Mouse (Mus musculus): ENCODE measurements at regions not wholly inside any gene's neighbourhood (a gene's known extent, or its start where the extent isn't known, plus 50 kb on each side); places are given as distances from the start of the nearest gene placed in this dataset.

DNA sequence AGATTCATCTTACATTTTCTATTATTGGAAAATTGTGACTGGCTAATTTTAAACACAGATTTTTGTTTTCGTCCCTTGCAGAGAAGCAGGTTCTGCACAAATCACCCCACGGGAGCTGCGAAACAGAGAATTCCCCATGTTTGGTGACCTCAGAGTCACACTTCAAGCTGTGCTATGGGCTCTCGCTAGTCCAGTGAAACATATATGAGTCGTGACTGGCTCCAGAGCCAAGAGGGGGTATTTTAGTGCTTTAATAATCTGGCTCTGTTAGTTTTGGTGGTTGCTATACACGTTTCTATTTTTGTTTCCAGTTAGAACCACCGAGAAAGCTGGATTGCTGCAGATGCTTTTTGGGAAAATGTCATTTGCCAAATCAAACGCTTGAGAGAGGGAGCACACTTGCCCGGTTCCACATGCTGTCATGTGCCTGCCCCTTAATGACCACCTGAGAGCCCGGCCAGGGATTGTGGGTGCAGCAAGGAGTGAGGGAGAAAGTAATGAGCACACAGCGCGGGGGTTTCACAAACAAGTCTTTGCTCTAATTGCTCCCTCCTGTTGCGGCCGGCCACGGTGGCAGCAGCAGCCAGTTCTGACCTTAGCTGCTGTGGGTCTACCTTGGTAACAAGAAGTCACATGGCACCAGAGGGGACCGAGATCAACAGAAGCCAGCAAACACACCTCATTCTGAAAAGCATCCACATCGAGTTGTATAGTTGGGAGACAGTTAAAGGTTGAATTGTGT is 394.4 kb upstream of the Tmpo start:
- H3K4me1 ChIP-seq (ENCODE audit: control insufficient read depth in 2 of 2, insufficient read depth in 2 of 2, low read length in 2 of 2) = peaks cover 0 to 7% of the 10 kb centered on the region in 2 experiments; a peak in 1 of 4 replicates
- H3K4me2 ChIP-seq (ENCODE audit: low read length) = no peak overlapping the region
- ATAC-seq (ENCODE audit: insufficient number of reproducible peaks, insufficient read depth, low FRiP score, low read depth) = no peak
- H3K4me3 ChIP-seq (ENCODE audit: control insufficient read depth in 1 of 2, insufficient read depth in 1 of 2, low read depth in 1 of 2, low read length in 2 of 2) = no peak overlapping the region
- no peak overlapping the region for H3K9ac ChIP-seq (ENCODE audit: low read length)
- no peaks in the 10 kb centered on the region for H3K36me3 ChIP-seq (ENCODE audit: control insufficient read depth, insufficient read depth, low read length)
- no peak overlapping the region for H3K27ac ChIP-seq (replicated peaks in 1 of 2; ENCODE audit: control insufficient read depth in 1 of 2, insufficient read depth in 1 of 2, low read depth in 2 of 2, low read length in 2 of 2)
- WGBS = 70% methylated on average over 17 of the region's 17 CpGs
- H3K9me3 ChIP-seq (ENCODE audit: control insufficient read depth, low read length) = no peaks in the 10 kb centered on the region
- no peaks in the 10 kb centered on the region for H3K27me3 ChIP-seq (ENCODE audit: control insufficient read depth, insufficient read depth, low read length)

DNA sequence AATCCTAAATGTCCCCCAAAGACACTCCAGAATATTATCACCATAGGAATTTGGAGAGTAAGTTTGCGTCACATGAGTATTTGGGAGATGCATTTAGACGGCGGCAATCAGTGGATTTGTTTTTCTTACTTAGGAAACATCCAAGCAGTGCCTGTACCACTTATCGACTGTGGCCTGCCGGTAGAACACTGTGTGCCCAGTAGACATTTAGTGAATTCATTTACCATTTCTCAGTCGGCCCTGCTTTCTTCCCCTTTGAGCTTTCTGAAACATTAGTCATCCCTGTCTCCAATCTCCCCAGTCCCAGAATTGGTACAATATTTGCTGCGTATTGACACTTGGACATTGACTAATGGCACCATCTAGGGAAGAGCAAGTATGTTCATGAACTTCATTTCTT is 391.7 kb upstream of the Tmpo start:
- no peak overlapping the region for H3K9ac ChIP-seq (ENCODE audit: low read length)
- no peaks in the 10 kb centered on the region for H3K36me3 ChIP-seq (ENCODE audit: control insufficient read depth, insufficient read depth, low read length)
- no peak overlapping the region for H3K4me2 ChIP-seq (ENCODE audit: low read length)
- no peaks in the 10 kb centered on the region for H3K27me3 ChIP-seq (ENCODE audit: control insufficient read depth, insufficient read depth, low read length)
- no peak overlapping the region for H3K27ac ChIP-seq (replicated peaks in 1 of 2; ENCODE audit: control insufficient read depth in 1 of 2, insufficient read depth in 1 of 2, low read depth in 2 of 2, low read length in 2 of 2)
- H3K4me3 ChIP-seq (ENCODE audit: control insufficient read depth in 1 of 2, insufficient read depth in 1 of 2, low read depth in 1 of 2, low read length in 2 of 2) = no peak overlapping the region
- H3K9me3 ChIP-seq (ENCODE audit: control insufficient read depth, low read length) = no peaks in the 10 kb centered on the region
- H3K4me1 ChIP-seq (ENCODE audit: control insufficient read depth in 2 of 2, insufficient read depth in 2 of 2, low read length in 2 of 2) = peaks cover 0 to 2% of the 10 kb centered on the region in 2 experiments; a peak in 1 of 4 replicates
- no peak for ATAC-seq (ENCODE audit: insufficient number of reproducible peaks, insufficient read depth, low FRiP score, low read depth)
- WGBS = 81% methylated on average over 7 of the region's 7 CpGs

DNA sequence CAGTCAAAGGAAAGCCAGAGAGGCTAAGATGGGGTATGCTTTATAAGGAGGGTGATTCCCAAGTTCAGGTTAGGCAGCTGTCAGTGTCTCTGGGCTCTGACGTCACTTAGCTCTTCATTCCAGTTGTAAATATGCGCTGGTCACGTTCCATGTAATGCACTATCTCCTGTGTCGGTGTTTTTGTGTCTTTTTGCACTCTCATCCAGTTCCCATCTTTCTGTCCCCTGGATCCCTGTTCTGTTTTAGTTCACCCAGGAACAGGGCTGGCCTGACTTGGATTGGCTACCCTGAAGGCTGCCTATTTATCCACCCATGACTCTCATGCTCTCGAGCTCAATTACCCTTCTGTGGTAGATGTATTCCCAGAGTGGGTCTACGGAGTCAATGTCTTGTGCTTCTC is 387.9 kb upstream of the Tmpo start:
- H3K36me3 ChIP-seq (ENCODE audit: control insufficient read depth, insufficient read depth, low read length) = no peaks in the 10 kb centered on the region
- WGBS = 86% methylated on average over 6 of the region's 6 CpGs
- no peaks in the 10 kb centered on the region for H3K4me1 ChIP-seq (ENCODE audit: control insufficient read depth in 2 of 2, insufficient read depth in 2 of 2, low read length in 2 of 2)
- ATAC-seq (ENCODE audit: insufficient number of reproducible peaks, insufficient read depth, low FRiP score, low read depth) = no peak
- H3K9ac ChIP-seq (ENCODE audit: low read length) = no peak overlapping the region
- H3K9me3 ChIP-seq (ENCODE audit: control insufficient read depth, low read length) = no peaks in the 10 kb centered on the region
- no peak overlapping the region for H3K4me3 ChIP-seq (ENCODE audit: control insufficient read depth in 1 of 2, insufficient read depth in 1 of 2, low read depth in 1 of 2, low read length in 2 of 2)
- no peak overlapping the region for H3K4me2 ChIP-seq (ENCODE audit: low read length)
- no peak overlapping the region for H3K27ac ChIP-seq (replicated peaks in 1 of 2; ENCODE audit: control insufficient read depth in 1 of 2, insufficient read depth in 1 of 2, low read depth in 2 of 2, low read length in 2 of 2)
- no peaks in the 10 kb centered on the region for H3K27me3 ChIP-seq (ENCODE audit: control insufficient read depth, insufficient read depth, low read length)

DNA sequence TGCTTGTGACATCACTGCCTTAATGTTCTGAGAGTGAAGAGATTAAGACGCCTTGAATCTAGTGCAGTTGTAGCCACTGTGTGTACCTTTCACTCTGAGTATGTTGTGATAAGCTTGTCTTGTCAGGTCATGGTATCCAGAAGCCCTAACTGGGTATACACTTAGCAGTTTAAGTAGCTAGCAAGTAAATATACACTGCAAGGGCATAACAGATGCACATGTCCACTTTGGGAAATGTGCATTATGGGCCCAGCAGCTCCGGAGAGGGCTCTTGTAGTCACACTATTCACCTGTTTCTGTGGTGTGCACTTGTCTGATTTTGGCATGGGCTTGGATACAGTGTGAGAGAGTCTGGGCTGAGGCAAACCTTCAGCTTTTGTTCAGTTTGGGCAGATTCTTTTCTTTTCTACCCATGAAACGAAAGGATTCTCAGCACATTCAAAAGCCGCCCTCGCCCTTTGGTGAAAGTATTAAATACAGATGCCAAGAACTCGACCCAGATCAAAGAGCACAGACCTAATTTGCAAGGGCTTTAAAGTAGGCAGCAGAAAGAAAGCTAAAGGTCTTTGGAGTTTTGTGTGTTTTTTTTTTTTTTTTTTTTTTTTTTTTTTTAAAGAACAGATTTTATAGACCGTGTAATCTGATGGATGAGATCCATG is 385.1 kb upstream of the Tmpo start:
- Histone ChIP-seq H3K36me3 (ENCODE audit: control insufficient read depth, insufficient read depth, low read length) (no peaks in the 10 kb centered on the region), H3K4me1 (ENCODE audit: control insufficient read depth in 2 of 2, insufficient read depth in 2 of 2, low read length in 2 of 2) (no peaks in the 10 kb centered on the region), H3K4me2 (ENCODE audit: low read length) (no peak overlapping the region), H3K9ac (ENCODE audit: low read length) (no peak overlapping the region), H3K27me3 (ENCODE audit: control insufficient read depth, insufficient read depth, low read length) (no peaks in the 10 kb centered on the region), H3K9me3 (ENCODE audit: control insufficient read depth, low read length) (no peaks in the 10 kb centered on the region), H3K27ac (replicated peaks in 1 of 2; ENCODE audit: control insufficient read depth in 1 of 2, insufficient read depth in 1 of 2, low read depth in 2 of 2, low read length in 2 of 2) (no peak overlapping the region), H3K4me3 (ENCODE audit: control insufficient read depth in 1 of 2, insufficient read depth in 1 of 2, low read depth in 1 of 2, low read length in 2 of 2) (no peak overlapping the region)
- ATAC-seq (ENCODE audit: insufficient number of reproducible peaks, insufficient read depth, low FRiP score, low read depth) = no peak
- 77% methylated on average over 7 of the region's 7 CpGs for WGBS

DNA sequence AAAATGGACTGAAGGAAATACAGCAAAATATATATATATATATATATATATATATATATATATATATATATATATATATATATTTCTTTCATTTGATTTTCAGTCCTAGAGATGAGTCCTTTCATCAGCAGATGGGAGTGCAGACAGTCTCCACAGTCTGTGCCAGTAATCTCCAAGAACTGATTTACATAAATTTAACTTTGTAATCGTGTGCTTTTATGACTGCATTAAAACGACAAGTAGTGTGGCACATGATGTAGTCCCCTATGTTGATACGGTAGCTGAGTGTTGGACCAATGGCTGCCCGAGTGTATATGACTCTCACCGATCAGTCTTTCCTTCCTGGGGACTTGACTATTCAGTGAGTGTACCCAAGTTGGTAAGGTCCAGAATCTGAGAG is 378.2 kb upstream of the Tmpo start:
- no peak overlapping the region for H3K9ac ChIP-seq (ENCODE audit: low read length)
- no peaks in the 10 kb centered on the region for H3K9me3 ChIP-seq (ENCODE audit: control insufficient read depth, low read length)
- no peaks in the 10 kb centered on the region for H3K4me1 ChIP-seq (ENCODE audit: control insufficient read depth in 2 of 2, insufficient read depth in 2 of 2, low read length in 2 of 2)
- no peak for ATAC-seq (ENCODE audit: insufficient number of reproducible peaks, insufficient read depth, low FRiP score, low read depth)
- H3K27ac ChIP-seq (replicated peaks in 1 of 2; ENCODE audit: control insufficient read depth in 1 of 2, insufficient read depth in 1 of 2, low read depth in 2 of 2, low read length in 2 of 2) = no peak overlapping the region
- H3K27me3 ChIP-seq (ENCODE audit: control insufficient read depth, insufficient read depth, low read length) = no peaks in the 10 kb centered on the region
- 89% methylated on average over 5 of the region's 5 CpGs for WGBS
- no peaks in the 10 kb centered on the region for H3K36me3 ChIP-seq (ENCODE audit: control insufficient read depth, insufficient read depth, low read length)
- H3K4me3 ChIP-seq (ENCODE audit: control insufficient read depth in 1 of 2, insufficient read depth in 1 of 2, low read depth in 1 of 2, low read length in 2 of 2) = no peak overlapping the region
- no peak overlapping the region for H3K4me2 ChIP-seq (ENCODE audit: low read length)

DNA sequence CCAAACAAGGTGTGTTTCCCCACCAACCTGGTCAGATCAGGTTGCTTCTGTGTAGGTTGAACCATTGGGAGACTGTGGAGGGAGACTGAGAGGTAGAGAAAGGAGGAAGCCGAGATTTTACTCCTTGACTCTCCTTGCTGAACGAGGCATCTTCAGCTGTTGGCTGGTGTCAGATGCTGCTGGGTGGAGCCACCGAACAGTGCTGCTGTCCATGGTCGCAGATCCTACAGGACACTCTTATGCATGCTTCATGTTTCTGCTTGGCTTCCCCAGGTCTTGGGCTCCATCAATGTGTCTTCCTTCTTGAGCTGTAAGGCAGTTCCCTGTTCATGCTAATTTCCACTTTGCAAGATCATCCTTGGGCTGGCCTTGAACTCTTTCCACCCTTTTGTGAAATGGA is 367.0 kb upstream of the Tmpo start:
- no peak overlapping the region for H3K9ac ChIP-seq (ENCODE audit: low read length)
- H3K4me1 ChIP-seq (ENCODE audit: control insufficient read depth in 2 of 2, insufficient read depth in 2 of 2, low read length in 2 of 2) = peaks cover 0 to 2% of the 10 kb centered on the region in 2 experiments; a peak in 1 of 4 replicates
- no peaks in the 10 kb centered on the region for H3K9me3 ChIP-seq (ENCODE audit: control insufficient read depth, low read length)
- WGBS = 29% methylated on average over 4 of the region's 4 CpGs
- no peak overlapping the region for H3K27ac ChIP-seq (replicated peaks in 1 of 2; ENCODE audit: control insufficient read depth in 1 of 2, insufficient read depth in 1 of 2, low read depth in 2 of 2, low read length in 2 of 2)
- ATAC-seq (ENCODE audit: insufficient number of reproducible peaks, insufficient read depth, low FRiP score, low read depth) = no peak
- no peaks in the 10 kb centered on the region for H3K27me3 ChIP-seq (ENCODE audit: control insufficient read depth, insufficient read depth, low read length)
- no peaks in the 10 kb centered on the region for H3K36me3 ChIP-seq (ENCODE audit: control insufficient read depth, insufficient read depth, low read length)
- H3K4me2 ChIP-seq (ENCODE audit: low read length) = no peak overlapping the region
- H3K4me3 ChIP-seq (ENCODE audit: control insufficient read depth in 1 of 2, insufficient read depth in 1 of 2, low read depth in 1 of 2, low read length in 2 of 2) = no peak overlapping the region

DNA sequence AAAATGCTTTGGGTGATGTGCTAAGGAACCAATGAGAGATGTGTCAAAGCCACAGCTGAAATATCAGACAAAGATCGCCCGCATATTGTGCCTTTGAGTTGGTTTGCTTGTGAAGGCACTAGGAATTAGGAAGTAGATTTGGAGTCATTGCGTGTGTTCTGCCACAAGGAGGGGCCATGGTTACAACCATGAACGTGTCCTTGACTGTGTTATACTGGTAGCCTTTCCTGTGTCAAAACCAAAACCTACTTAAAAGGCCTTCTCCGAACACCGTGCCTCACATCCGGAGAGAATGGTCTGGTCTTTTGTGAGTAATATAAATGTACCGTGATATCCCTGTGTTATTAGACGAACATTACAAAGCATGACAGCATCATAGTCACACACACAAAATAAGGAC is 365.0 kb upstream of the Tmpo start:
- H3K4me3 ChIP-seq (ENCODE audit: control insufficient read depth in 1 of 2, insufficient read depth in 1 of 2, low read depth in 1 of 2, low read length in 2 of 2) = no peak overlapping the region
- H3K4me2 ChIP-seq (ENCODE audit: low read length) = no peak overlapping the region
- WGBS = 46% methylated on average over 9 of the region's 9 CpGs
- no peak overlapping the region for H3K27ac ChIP-seq (replicated peaks in 1 of 2; ENCODE audit: control insufficient read depth in 1 of 2, insufficient read depth in 1 of 2, low read depth in 2 of 2, low read length in 2 of 2)
- peaks cover 0 to 2% of the 10 kb centered on the region in 2 experiments; a peak in 1 of 4 replicates for H3K4me1 ChIP-seq (ENCODE audit: control insufficient read depth in 2 of 2, insufficient read depth in 2 of 2, low read length in 2 of 2)
- H3K9me3 ChIP-seq (ENCODE audit: control insufficient read depth, low read length) = no peaks in the 10 kb centered on the region
- H3K36me3 ChIP-seq (ENCODE audit: control insufficient read depth, insufficient read depth, low read length) = no peaks in the 10 kb centered on the region
- no peaks in the 10 kb centered on the region for H3K27me3 ChIP-seq (ENCODE audit: control insufficient read depth, insufficient read depth, low read length)
- no peak; the same call in 1 of the 2 replicates for ATAC-seq (ENCODE audit: insufficient number of reproducible peaks, insufficient read depth, low FRiP score, low read depth)
- H3K9ac ChIP-seq (ENCODE audit: low read length) = no peak overlapping the region
